Mouse (Mus musculus) layer of hippocampus, adult 18-20 months (tissue): ENCODE data around the gene Bmper. TPM values are rescaled to one million over a fixed set of nuclear protein-coding genes. Genes with fewer than 3 reads are reported as not detected.

Source experiments
- DNase-seq, 2 experiments: peaks; one replicate each; pipeline ENCODE4 v3.0.0; 2022; ENCODE audit warnings: low spot score in 2 of 2
- long read RNA-seq: library from polyadenylated mRNA; stranded (forward); transcript quantifications from one replicate; pipeline ENCODE4 v2.0.0, GENCODE M21; 2021
- total RNA-seq, 2 experiments: library from RNA; stranded (reverse); gene quantifications; 2 replicates each; pipeline ENCODE4 v1.2.3; 2021

Bmper gene
- 1 to 10 TPM; 3.7 TPM for total RNA-seq
- long read RNA-seq, partial matches to known transcripts: 2 of 8 reads
- long read RNA-seq, other reads (novel, unspliced or antisense): 2 of 8 reads

- DNase-seq: peak in 1 of 2 experiments; percentile 29
These were observed at the start of gene Bmper for GRCm38 (mm10) chr9:23222841-23223548. Gene Bmper (plus strand): TSS chr9:23223076.

- DNase-seq: peak in 1 of 2 experiments; percentile 17
These were observed 45.4 kb upstream of the Bmper start for GRCm38 (mm10) chr9:23177476-23177875.

- no peak for DNase-seq
These were observed 35.7 kb upstream of the Bmper start for GRCm38 (mm10) chr9:23187181-23187580.

- DNase-seq: no peak
These were observed 34.7 kb upstream of the Bmper start for GRCm38 (mm10) chr9:23188136-23188535.

- no peak for DNase-seq
These were observed 31.9 kb upstream of the Bmper start for GRCm38 (mm10) chr9:23190950-23191349.

- DNase-seq: no peak
These were observed 31.4 kb upstream of the Bmper start for GRCm38 (mm10) chr9:23191431-23191830.

- no peak for DNase-seq
These were observed 30.1 kb upstream of the Bmper start for GRCm38 (mm10) chr9:23192567-23193331.

GRCm38 (mm10) chr9:23198996-23199395 lies 23.9 kb upstream of the Bmper start:
- no peak for DNase-seq

- no peak for DNase-seq
These were observed 23.0 kb upstream of the Bmper start for GRCm38 (mm10) chr9:23199841-23200240.

GRCm38 (mm10) chr9:23200828-23201227 lies 22.0 kb upstream of the Bmper start:
- DNase-seq: no peak

- no peak for DNase-seq
These were observed 20.4 kb upstream of the Bmper start for GRCm38 (mm10) chr9:23202431-23202830.

GRCm38 (mm10) chr9:23204339-23205288 lies 18.3 kb upstream of the Bmper start:
- peak in 1 of 2 experiments; percentile 11 for DNase-seq

GRCm38 (mm10) chr9:23205304-23205703 lies 17.6 kb upstream of the Bmper start:
- DNase-seq: no peak

GRCm38 (mm10) chr9:23205757-23206156 lies 17.1 kb upstream of the Bmper start:
- DNase-seq: no peak

GRCm38 (mm10) chr9:23206181-23206580 lies 16.7 kb upstream of the Bmper start:
- no peak for DNase-seq

- DNase-seq: peak; percentile 32 to 80
These were observed 10.6 kb upstream of the Bmper start for GRCm38 (mm10) chr9:23212303-23212702.

GRCm38 (mm10) chr9:23219754-23220153 lies 3.1 kb upstream of the Bmper start:
- no peak for DNase-seq

GRCm38 (mm10) chr9:23221976-23222375 lies 900 bp upstream of the Bmper start:
- DNase-seq: no peak

GRCm38 (mm10) chr9:23222492-23222840 lies 410 bp upstream of the Bmper start:
- peak in 1 of 2 experiments; percentile 15 for DNase-seq

- DNase-seq: no peak
These were observed 737 bp downstream of the Bmper start for GRCm38 (mm10) chr9:23223549-23224077.
